Mouse (Mus musculus) erythroblast, embryonic 14.5 days (primary cell): ENCODE results near the gene Fam241a. TPM values are rescaled to one million over a fixed set of nuclear protein-coding genes. Genes with fewer than 3 reads are reported as not detected.

Experiments used
- H3K27me3 ChIP-seq: 2 replicates; pipeline ENCODE4 v1.6.1; 2012; ENCODE audit warnings: inconsistent platforms; ENCODE audit not compliant: control insufficient read depth
- H3K36me3 ChIP-seq: 2 replicates; pipeline ENCODE4 v1.6.1; 2012; ENCODE audit warnings: mild to moderate bottlenecking, inconsistent platforms; ENCODE audit not compliant: control insufficient read depth
- H3K4me1 ChIP-seq: 2 replicates; pipeline ENCODE4 v1.6.1; 2012; ENCODE audit warnings: inconsistent platforms; ENCODE audit not compliant: control insufficient read depth
- H3K4me3 ChIP-seq: replicated peaks from 2 replicates; pipeline ENCODE3; 2012; ENCODE audit warnings: moderate library complexity, mild to moderate bottlenecking, inconsistent platforms
- H3K9me3 ChIP-seq: 2 replicates; pipeline ENCODE4 v1.6.1; 2012; ENCODE audit warnings: low read length, inconsistent platforms, mixed read lengths; ENCODE audit not compliant: control insufficient read depth
- GATA1 ChIP-seq: IDR thresholded peaks from 2 replicates; pipeline ENCODE4 v1.6.1; 2012; ENCODE audit warnings: low read length, inconsistent platforms, mixed read lengths
- TAL1 ChIP-seq: IDR thresholded peaks from 3 replicates; pipeline ENCODE4 v1.6.1; 2012; ENCODE audit warnings: low read length, inconsistent platforms, mixed read lengths
- polyA plus RNA-seq: library from polyadenylated mRNA; stranded (reverse); fragments of >175 nt; gene quantifications from 2 replicates; pipeline ENCODE4 v1.2.3, GENCODE M21; 2012

The Fam241a gene
- polyA plus RNA-seq, 1 experiment = 19.7 TPM

GRCm38 (mm10) chr3:127917999-127918661, 22.0 kb upstream of the Fam241a start:
- TF ChIP-seq GATA1 (no peak), TAL1 (no peak)
- peaks cover 9% of the 10 kb centered on the region for H3K9me3 ChIP-seq
- no peaks in the 10 kb centered on the region for H3K36me3 ChIP-seq
- peaks cover 42% of the 10 kb centered on the region for H3K4me1 ChIP-seq
- peak overlapping the region; percentile 61 for H3K4me3 ChIP-seq
- peaks cover 27% of the 10 kb centered on the region for H3K27me3 ChIP-seq

DNA sequence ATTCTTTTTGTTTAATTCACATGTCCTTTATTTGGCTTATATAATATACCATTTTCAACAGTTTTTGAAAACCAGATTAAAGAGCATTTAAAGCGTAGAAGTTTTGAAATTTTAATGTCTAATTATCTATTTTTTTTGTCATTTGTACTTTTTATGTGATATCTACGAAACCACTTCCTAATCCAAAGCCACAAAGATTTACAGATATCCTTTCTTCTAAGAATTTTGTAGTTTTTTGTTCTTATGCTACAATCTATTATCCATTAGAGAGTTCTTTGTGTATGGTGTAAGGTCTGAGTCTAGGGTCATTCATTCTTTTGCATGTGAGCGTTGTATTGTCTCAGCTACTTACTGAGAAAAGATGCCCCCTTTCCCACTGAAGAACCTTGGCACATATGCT, 21.4 kb upstream of the Fam241a start:
- Histone ChIP-seq H3K36me3 (no peaks in the 10 kb centered on the region), H3K4me3 (peak overlapping the region; percentile 61), H3K9me3 (peaks cover 9% of the 10 kb centered on the region), H3K27me3 (peaks cover 33% of the 10 kb centered on the region), H3K4me1 (peaks cover 41% of the 10 kb centered on the region)
- no peak for TF ChIP-seq GATA1
- TF ChIP-seq TAL1 = no peak

DNA sequence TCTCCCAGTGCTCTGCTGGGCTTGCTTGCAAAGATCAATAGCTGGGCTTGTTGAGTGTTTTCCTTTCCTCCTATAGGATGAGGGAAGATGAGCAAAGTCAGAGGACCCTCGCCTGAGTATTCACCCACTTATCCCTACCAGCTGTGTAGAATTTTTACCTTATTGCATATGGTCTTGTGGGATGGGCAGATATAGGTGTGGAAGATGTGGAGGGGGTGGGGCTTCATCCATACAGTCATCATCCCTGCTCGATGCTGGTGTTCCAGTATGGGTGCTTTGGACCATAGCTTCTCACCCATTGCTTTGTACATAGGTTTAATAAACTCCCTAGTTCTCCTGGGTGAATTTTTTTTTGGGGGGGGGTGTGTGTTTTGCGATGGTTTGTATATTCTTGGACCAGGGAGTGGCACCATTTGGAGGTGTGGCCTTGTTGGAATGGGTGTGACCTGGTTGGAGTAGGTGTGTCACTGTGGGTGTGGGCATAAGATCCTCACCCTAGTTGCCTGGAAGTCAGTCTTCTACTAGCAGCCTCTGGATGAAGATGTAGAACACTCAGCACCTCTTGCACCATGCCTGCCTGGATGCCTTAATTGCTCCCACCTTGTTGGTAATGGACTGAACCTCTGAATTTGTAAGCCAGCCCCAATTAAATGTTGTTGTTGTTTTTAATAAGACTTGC, 19.7 kb upstream of the Fam241a start:
- peaks cover 35% of the 10 kb centered on the region for H3K4me1 ChIP-seq
- H3K4me3 ChIP-seq = peak overlapping the region; percentile 61
- H3K27me3 ChIP-seq = peaks cover 46% of the 10 kb centered on the region
- no peak for TF ChIP-seq TAL1
- TF ChIP-seq GATA1 = no peak
- no peaks in the 10 kb centered on the region for H3K36me3 ChIP-seq
- peaks cover 9% of the 10 kb centered on the region for H3K9me3 ChIP-seq

DNA sequence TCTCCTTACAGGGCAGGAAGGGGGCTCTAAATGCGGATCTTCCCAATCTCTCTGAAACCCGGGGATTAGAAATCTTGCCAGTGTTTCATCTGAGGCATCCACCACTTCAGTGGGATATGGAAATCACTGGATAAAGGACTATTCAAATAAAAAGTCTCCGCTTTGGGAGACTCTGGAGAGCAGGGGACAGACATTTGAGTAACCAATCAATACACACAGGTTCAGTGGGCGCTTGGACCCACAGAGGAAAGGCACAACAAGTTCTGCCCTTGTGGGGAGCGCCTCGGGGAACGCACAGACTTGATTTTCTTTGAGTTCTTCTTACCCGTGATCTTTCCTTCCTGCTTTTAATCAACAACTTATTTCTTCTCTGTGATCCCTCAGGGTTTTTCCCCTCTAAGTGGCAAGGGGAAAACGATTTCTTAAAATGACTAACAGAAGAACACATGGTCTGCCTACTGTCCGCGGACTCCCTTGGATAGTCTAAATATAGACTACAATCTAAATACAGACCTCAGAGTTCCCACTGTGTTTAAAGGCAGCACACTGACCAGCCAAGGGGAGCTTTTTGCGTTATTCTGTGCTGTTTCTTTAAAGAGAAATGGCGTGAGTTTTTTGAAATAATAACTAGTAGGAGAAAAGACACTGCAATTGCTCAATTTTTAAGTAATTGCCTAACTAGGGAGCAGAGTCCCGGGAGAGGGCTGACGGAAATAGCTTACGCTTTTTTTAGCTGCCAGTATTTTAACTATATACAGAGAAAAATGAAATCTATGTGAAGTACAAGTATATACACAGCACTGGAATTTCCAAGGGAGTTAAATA, 18.0 kb upstream of the Fam241a start:
- Histone ChIP-seq H3K36me3 (no peaks in the 10 kb centered on the region), H3K9me3 (peaks cover 11% of the 10 kb centered on the region), H3K4me3 (no peak overlapping the region), H3K27me3 (peaks cover 55% of the 10 kb centered on the region), H3K4me1 (peaks cover 32% of the 10 kb centered on the region)
- TF ChIP-seq TAL1 = no peak
- TF ChIP-seq GATA1 = no peak

- peaks cover 7% of the 10 kb centered on the region for H3K9me3 ChIP-seq
Observed at GRCm38 (mm10) chr3:127909941-127910340, 13.8 kb upstream of the Fam241a start.

GRCm38 (mm10) chr3:127894981-127895779, 944 bp downstream of the Fam241a start:
- Histone ChIP-seq H3K36me3 (peaks cover 45% of the 10 kb centered on the region), H3K27me3 (no peaks in the 10 kb centered on the region), H3K9me3 (no peaks in the 10 kb centered on the region), H3K4me1 (peaks cover 56% of the 10 kb centered on the region), H3K4me3 (peak overlapping the region; percentile 93)
- TF ChIP-seq GATA1 = no peak
- TF ChIP-seq TAL1 = no peak

More at GRCm38 (mm10) chr3:127909941-127910340, 13.8 kb upstream of the Fam241a start:
- TF ChIP-seq GATA1 (no peak), TAL1 (no peak)
- Histone ChIP-seq H3K4me1 (peaks cover 4% of the 10 kb centered on the region), H3K36me3 (no peaks in the 10 kb centered on the region), H3K27me3 (peaks cover 60% of the 10 kb centered on the region), H3K4me3 (no peak overlapping the region)

DNA sequence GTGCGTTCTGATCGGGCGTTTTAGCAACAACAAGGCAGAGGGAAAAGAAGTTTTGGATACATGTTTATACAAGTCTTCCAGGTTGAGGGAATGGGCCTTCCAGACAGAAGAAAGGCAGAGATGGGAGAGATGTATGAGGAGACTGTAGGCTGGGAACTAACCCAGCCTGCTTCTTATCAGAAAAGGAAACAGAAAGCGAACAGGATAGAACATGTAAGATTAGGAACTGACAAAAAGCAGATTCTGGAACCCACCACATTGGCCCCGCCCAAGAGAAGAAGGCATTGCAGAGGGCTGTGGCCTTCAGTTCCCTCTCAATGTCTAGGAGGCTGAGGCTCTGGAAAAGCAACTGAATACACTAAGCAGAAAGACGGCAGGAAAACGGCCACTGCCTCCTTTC, 2.2 kb downstream of the Fam241a start:
- TF ChIP-seq GATA1 (0 out of 2 replicates have a peak, but pooled peaks have one; percentile 11), TAL1 (no peak)
- Histone ChIP-seq H3K27me3 (no peaks in the 10 kb centered on the region), H3K9me3 (no peaks in the 10 kb centered on the region), H3K36me3 (peaks cover 57% of the 10 kb centered on the region), H3K4me3 (peak overlapping the region; percentile 93), H3K4me1 (peaks cover 67% of the 10 kb centered on the region)

DNA sequence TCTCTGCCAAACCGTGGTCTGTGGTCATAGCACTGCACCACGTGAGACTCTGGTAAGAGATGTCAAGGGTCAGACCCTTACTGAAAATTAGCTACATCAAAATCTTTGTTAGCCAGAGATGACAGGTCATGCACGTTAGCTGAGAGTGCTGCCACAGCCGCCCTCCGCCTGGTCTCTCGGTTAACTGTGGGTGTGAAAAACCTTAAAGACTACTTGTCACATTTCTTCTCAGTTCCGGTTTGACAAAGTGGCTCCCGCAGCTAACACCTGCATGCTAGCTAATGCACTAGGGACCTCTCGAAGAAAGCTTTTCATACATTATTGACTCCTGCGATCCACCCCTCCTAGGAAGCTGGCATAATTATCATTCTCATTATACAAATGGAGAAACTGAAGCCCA, 4.2 kb downstream of the Fam241a start:
- H3K4me1 ChIP-seq = peaks cover 77% of the 10 kb centered on the region
- no peaks in the 10 kb centered on the region for H3K9me3 ChIP-seq
- H3K27me3 ChIP-seq = no peaks in the 10 kb centered on the region
- TF ChIP-seq GATA1 (no peak), TAL1 (no peak)
- peak overlapping the region; percentile 93 for H3K4me3 ChIP-seq
- H3K36me3 ChIP-seq = peaks cover 77% of the 10 kb centered on the region
